Mouse (Mus musculus) liver, embryonic 12.5 days (tissue): ENCODE measurements around the gene Tprkb. TPM values are rescaled to one million over a fixed set of nuclear protein-coding genes. Genes with fewer than 3 reads are reported as not detected.
"Not testable (repeated sequence)": the region's sequence is repeated elsewhere in the genome, so short reads cannot be mapped to it uniquely, and the experiment has no call there.

ENCODE experiments used
- ATAC-seq: fragments of 200-750 bp; cut with Nextera tagmentation; 2 replicates; pipeline ENCODE4 v1.8.0; 2017; ENCODE audit warnings: moderate number of reproducible peaks, mild to moderate bottlenecking, moderate library complexity
- H3K27ac ChIP-seq: fragments of 300-500 bp; sonication (generic); 2 replicates; pipeline ENCODE4 v1.5.1; 2016; ENCODE audit warnings: mild to moderate bottlenecking
- H3K27me3 ChIP-seq: fragments of 300-500 bp; sonication (generic); replicated peaks from 2 replicates; pipeline ENCODE4 v1.6.1; 2016; ENCODE audit warnings: mild to moderate bottlenecking, moderate library complexity
- H3K36me3 ChIP-seq: fragments of 300-500 bp; sonication (generic); 2 replicates; pipeline ENCODE4 v1.6.1; 2016; ENCODE audit warnings: mild to moderate bottlenecking, moderate library complexity
- H3K4me1 ChIP-seq: fragments of 300-500 bp; sonication (generic); 2 replicates; pipeline ENCODE4 v1.6.1; 2016
- H3K4me2 ChIP-seq: fragments of 300-500 bp; sonication (generic); 2 replicates; pipeline ENCODE4 v1.6.1; 2016; ENCODE audit warnings: mild to moderate bottlenecking, moderate library complexity
- H3K4me3 ChIP-seq: fragments of 300-500 bp; sonication (generic); 2 replicates; pipeline ENCODE4 v1.5.1; 2016; ENCODE audit warnings: mild to moderate bottlenecking, moderate library complexity
- H3K9ac ChIP-seq: fragments of 300-500 bp; sonication (generic); 2 replicates; pipeline ENCODE4 v1.6.1; 2016; ENCODE audit warnings: mild to moderate bottlenecking, moderate library complexity
- H3K9me3 ChIP-seq: fragments of 300-500 bp; sonication (generic); replicated peaks from 2 replicates; pipeline ENCODE4 v1.6.1; 2016; ENCODE audit warnings: mild to moderate bottlenecking, moderate library complexity
- WGBS: fragments of 180-500 bp; shearing (Covaris S2); methylation state at CpG from one replicate; pipeline ENCODE4 v1.1.7; 2016; ENCODE audit not compliant: insufficient replicate concordance; 5-methylcytosine and 5-hydroxymethylcytosine counted together
- polyA plus RNA-seq: library from polyadenylated mRNA; unstranded; fragments of >200 nt; fragmentation: Nextera tagmentation; extraction: Ambion mirVana; gene quantifications from 2 replicates; pipeline ENCODE4 v1.2.1, GENCODE M21; 2016

Gene Tprkb
- polyA plus RNA-seq, 1 experiment from 2014 or later = 29.6 TPM

DNA sequence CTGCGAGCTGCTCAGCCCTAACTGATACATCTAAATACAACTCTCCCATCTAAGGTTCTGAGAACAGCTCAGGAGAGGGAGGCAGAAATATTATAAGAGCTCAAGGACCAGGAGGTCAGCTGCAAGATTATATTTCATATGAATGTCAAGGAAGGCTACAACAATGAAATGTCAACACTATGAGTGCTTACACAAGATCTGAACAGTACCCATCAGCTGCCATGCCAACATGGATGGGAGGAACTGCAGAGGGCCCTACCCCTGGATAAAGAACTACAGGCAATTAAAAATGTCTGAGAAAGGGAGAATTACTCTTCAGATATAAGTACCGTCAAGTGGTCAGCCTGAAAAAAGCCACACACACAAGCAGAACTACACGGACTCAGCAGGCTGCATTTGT, 45.9 kb downstream of the Tprkb start:
- no peaks in the 10 kb centered on the region for H3K9me3 ChIP-seq
- no peaks in the 10 kb centered on the region for H3K27me3 ChIP-seq
- H3K4me1 ChIP-seq = peaks cover 20% of the 10 kb centered on the region
- 86% methylated on average over 3 of the region's 3 CpGs for WGBS
- ATAC-seq = no peak
- H3K27ac ChIP-seq = no peak overlapping the region; the same call in 1 of the 2 replicates
- no peak overlapping the region for H3K9ac ChIP-seq
- H3K4me3 ChIP-seq = no peak overlapping the region
- H3K36me3 ChIP-seq = peaks cover 67% of the 10 kb centered on the region
- no peak overlapping the region for H3K4me2 ChIP-seq

DNA sequence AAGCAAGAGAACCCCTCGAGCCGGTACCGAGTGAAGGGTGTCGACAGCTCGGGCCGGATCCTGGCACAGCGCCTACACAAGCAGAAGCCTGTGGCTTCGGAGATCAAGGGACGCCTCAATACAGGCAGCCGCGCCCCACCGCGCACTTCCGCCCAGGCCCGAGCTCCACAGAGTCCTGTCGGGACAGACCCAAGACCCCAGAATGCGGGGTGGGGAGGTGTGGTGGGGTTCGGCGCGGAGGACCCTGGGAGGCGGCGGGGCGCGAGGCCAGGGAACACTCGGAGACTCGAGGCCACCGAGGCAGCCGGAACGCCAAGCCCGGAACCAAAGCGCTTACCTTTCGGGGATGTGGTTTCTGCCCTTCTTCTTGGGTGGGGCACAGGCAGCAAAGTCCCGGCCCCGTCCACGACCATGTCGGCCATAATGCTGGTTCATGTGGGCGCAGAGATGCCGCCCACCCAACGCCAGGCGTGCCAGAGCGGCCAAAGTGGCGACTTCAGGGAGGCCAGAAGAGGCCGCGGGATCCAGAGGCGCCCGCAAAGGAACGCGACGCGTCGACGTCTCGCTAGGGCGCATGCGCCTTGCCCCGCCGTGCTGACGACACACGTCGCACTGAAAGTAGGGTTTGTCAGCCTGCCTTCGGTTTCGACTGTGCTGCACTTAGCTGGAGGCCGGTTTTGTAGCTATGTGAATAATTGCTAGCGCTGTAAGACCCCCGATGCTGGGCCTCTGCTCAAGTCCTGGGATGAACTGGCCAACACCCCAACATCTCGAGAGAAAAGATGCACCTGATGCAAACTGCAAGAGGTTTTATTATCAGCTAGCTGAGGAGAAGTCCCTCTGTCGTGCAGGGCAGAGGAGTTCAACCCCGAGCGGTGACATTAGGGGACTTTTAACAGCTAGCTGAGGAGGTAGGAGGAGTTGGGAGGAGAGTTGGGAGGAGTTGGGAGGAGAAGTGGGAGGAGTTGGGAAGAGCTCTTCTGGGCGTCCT, 49.7 kb downstream of the Tprkb start, which contains the start of gene Dusp11:
TSS of gene Dusp11 (minus strand) at position 567 of the 991 bp plus-strand sequence.
- Histone ChIP-seq H3K4me1 (peaks cover 22% of the 10 kb centered on the region), H3K9me3 (no peaks in the 10 kb centered on the region), H3K9ac (peak within 1 kb of the TSS; percentile 84), H3K27me3 (no peaks in the 10 kb centered on the region), H3K4me3 (peak within 1 kb of the TSS; percentile 75), H3K27ac (peak within 1 kb of the TSS; percentile 100), H3K4me2 (peak within 1 kb of the TSS; percentile 84), H3K36me3 (peaks cover 30% of the 10 kb centered on the region)
- ATAC-seq = peak; percentile 94
- under 1% methylated on average over 68 of the region's 70 CpGs for WGBS

DNA sequence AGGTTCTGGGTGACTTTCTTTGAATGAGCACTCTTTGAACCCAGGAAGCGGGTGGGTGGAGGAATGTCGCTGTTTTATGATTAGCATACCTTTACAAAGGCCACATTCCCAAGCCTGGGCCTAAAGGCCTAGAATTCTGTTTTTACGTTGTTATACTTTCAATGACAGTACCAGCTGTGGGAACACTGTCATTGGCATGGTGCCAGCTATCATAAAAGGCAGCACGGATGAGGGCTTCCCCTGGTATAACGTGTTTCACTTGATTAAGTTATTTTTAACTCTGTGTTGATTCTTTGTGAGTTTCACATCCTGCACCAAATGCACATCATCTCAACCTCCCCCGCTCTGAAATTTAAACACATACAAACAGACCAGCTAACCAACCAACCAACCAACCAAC, 54.4 kb downstream of the Tprkb start:
- not testable (repeated sequence) for H3K9ac ChIP-seq, H3K9me3 ChIP-seq, H3K4me2 ChIP-seq, H3K4me3 ChIP-seq, ATAC-seq, H3K27ac ChIP-seq, H3K36me3 ChIP-seq, H3K27me3 ChIP-seq
- 66% methylated on average over 6 of the region's 6 CpGs for WGBS
- peaks cover 16% of the 10 kb centered on the region for H3K4me1 ChIP-seq

DNA sequence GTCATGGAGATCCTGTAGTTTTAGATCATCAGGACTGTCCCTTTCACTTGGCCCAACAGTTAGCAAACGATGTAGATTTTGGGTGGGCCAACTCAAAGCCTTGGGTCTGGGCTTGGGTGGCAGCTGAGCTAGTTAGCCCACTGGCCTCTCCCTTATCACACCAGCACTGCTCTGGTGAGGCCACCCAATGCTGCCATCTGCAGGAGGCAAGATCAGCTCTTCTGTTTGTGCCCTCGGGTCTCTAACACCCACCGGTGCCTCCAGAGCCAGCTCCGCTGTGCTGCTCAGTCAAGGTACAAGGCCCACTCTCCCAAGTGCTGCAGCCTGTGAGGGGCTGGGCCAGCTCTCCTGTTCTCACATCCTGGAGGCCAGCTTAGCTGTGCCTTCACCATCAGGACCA, 55.0 kb downstream of the Tprkb start:
- Histone ChIP-seq H3K4me2 (no peak overlapping the region), H3K36me3 (no peaks in the 10 kb centered on the region), H3K27ac (no peak overlapping the region), H3K4me1 (peaks cover 16% of the 10 kb centered on the region), H3K4me3 (no peak overlapping the region), H3K9me3 (no peaks in the 10 kb centered on the region), H3K27me3 (no peaks in the 10 kb centered on the region), H3K9ac (no peak overlapping the region)
- ATAC-seq = peak; percentile 21; the same call in 1 of the 2 replicates
- WGBS = 56% methylated on average over 4 of the region's 4 CpGs

DNA sequence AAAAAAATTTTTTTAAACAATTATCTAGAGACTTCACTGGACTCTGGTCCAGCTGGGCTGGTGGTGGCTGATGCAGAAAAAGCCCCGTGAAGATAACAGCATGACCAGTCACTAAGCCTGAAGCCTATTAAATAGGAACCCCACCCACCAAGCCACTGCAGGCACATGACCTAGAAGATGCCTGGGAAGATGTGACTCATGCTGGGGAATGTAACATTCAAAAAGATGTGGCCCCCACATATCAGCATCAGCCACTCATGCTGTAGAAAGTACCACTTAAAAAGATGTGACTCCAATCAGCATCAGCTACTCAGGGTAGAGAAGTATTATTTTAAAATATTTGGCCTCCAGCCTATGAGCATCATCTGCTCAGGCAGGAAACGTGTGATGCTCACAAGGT, 58.2 kb downstream of the Tprkb start:
- 45% methylated on average over 2 of the region's 2 CpGs for WGBS
- no peak overlapping the region for H3K4me2 ChIP-seq
- H3K9me3 ChIP-seq = no peaks in the 10 kb centered on the region
- H3K27me3 ChIP-seq = no peaks in the 10 kb centered on the region
- no peak overlapping the region for H3K27ac ChIP-seq
- no peak overlapping the region for H3K4me3 ChIP-seq
- H3K4me1 ChIP-seq = peaks cover 14% of the 10 kb centered on the region
- no peak overlapping the region for H3K9ac ChIP-seq
- H3K36me3 ChIP-seq = no peaks in the 10 kb centered on the region
- ATAC-seq = no peak

DNA sequence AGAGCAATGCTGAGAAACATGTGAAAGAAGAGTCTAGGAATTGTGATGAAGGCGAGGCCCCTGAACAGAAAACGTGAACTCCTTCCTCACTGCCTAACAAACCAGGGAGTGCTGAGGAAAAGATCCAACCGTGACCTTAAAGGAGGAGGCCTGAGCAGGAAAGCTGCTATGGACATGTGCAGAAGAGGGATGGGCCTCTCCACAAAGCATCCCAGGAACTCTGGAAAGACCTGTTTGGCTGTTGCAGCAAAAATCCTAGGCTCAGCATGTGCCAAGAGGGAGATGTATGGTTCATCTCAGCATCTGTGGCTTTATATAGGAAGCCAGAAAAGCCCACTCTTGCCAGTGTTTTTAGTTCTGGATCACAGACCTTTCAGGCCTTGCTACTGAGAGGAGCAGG, 61.0 kb downstream of the Tprkb start:
- Histone ChIP-seq H3K9ac (no peak overlapping the region), H3K36me3 (no peaks in the 10 kb centered on the region), H3K27me3 (no peaks in the 10 kb centered on the region), H3K4me3 (no peak overlapping the region), H3K27ac (no peak overlapping the region), H3K9me3 (0 out of 2 replicates have a peak, but pooled peaks cover 3% of the 10 kb centered on the region), H3K4me1 (peaks cover 13% of the 10 kb centered on the region), H3K4me2 (no peak overlapping the region)
- 79% methylated on average over 3 of the region's 3 CpGs for WGBS
- ATAC-seq = no peak

DNA sequence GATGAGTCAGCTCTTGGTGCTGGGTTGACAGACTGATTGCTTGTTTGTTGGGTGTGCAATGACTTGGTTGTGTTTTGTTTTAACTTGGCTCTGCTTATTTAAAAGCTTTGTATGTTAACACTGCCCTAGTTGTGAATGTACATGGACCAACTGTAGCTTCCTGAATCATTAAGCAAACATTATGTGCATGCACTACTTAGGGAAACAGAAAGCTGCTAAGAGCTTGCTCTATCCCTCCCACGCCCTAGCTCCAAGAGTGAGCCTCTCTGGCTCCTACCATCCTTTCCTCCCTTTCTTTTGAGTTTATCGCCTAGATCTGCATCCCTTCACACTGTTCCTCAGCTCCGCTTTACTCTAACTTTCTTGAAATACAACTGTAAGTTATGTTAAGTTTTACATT, 61.7 kb downstream of the Tprkb start:
- H3K27ac ChIP-seq = no peak overlapping the region
- no peak for ATAC-seq
- peaks cover 13% of the 10 kb centered on the region for H3K4me1 ChIP-seq
- no peaks in the 10 kb centered on the region for H3K27me3 ChIP-seq
- WGBS = 71% methylated on average over 3 of the region's 3 CpGs
- H3K9ac ChIP-seq = no peak overlapping the region
- H3K9me3 ChIP-seq = 0 out of 2 replicates have a peak, but pooled peaks cover 3% of the 10 kb centered on the region
- H3K36me3 ChIP-seq = no peaks in the 10 kb centered on the region
- H3K4me2 ChIP-seq = no peak overlapping the region
- no peak overlapping the region for H3K4me3 ChIP-seq

DNA sequence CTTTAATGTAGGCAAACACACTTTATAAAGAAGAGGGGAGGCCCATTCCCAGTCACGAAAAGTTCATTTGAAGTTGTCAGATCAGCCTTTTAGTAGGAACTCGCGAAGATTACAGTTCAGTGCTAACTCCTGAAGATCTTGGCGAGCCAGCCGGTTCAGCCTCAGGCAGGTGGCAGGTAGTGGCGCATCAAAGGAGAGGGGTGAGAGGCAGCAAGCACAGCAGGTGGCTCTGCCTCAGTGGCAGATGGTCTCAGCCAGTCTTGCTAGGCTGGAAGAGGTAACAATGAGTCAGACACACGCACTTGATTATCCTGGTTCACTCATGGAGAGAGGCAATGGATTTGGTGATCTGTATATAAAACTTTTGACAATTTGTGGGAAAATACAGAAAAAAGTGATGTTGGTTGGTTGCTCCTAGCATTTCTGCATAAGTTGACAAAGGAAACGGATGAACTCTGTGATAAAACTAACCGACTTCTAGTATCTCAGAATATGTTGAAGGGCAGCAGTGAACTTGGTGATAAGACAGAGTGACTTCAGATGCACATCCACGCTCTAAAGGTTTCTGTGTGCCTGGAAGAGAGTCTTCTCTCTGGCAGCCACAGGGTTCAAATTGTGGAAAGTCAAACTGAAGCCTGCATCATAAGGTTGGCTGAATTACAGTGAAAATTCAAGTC, 63.4 kb downstream of the Tprkb start:
- Histone ChIP-seq H3K4me3 (no peak overlapping the region), H3K27me3 (no peaks in the 10 kb centered on the region), H3K36me3 (no peaks in the 10 kb centered on the region), H3K9me3 (peaks cover 3% of the 10 kb centered on the region; the same call in 1 of the 2 replicates), H3K4me1 (peaks cover 13% of the 10 kb centered on the region), H3K9ac (peak overlapping the region; percentile 28; the same call in 1 of the 2 replicates), H3K27ac (peak overlapping the region; percentile 48; the same call in 1 of the 2 replicates), H3K4me2 (no peak overlapping the region)
- WGBS = 29% methylated on average over 10 of the region's 10 CpGs
- 0 out of 2 replicates have a peak, but pooled peaks have one; percentile 52 for ATAC-seq

DNA sequence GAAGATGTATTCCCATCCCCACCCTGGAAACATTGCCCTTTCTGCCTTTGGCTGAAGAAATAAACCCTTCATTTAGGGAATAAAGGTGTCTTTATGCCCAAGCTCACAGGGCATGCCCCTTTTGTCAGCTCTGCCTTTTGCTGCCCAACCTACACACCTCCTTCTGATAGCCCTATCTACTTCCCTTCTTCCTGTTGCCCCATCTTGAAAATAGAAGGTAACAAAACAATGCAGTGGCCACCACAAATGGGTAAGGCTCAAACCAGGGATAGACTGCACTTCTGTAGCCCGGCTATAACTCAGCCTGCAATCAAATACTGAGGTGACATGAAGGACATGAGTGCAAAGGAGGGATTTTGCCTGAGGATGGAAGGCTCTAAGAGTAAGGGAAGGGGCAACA, 64.1 kb downstream of the Tprkb start:
- 64% methylated on average over 1 of the region's 1 CpGs for WGBS
- no peak for ATAC-seq
- Histone ChIP-seq H3K36me3 (no peaks in the 10 kb centered on the region), H3K27ac (no peak overlapping the region), H3K4me3 (no peak overlapping the region), H3K9ac (no peak overlapping the region), H3K4me2 (no peak overlapping the region), H3K4me1 (peaks cover 13% of the 10 kb centered on the region), H3K9me3 (peaks cover 3% of the 10 kb centered on the region; the same call in 1 of the 2 replicates), H3K27me3 (no peaks in the 10 kb centered on the region)

DNA sequence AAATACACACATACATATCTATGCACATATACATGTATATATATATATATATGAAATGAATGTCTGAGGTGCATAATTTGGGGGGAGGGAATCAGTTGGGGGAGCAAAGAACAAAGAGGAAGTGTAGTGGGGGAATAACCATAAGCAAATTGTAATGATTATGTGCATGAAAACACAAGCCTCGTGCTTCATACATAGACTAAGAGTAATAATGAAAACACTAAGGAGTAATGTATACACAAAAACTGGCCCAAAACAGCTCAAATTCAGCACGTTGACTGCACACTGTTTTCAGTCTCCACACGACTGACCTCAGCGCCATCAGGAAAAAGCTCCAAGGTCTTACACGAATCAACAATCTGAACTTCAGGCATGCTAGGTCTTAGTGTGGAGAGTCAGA, 64.6 kb downstream of the Tprkb start:
- Histone ChIP-seq H3K27ac (no peak overlapping the region), H3K4me3 (no peak overlapping the region), H3K36me3 (no peaks in the 10 kb centered on the region), H3K4me1 (peaks cover 13% of the 10 kb centered on the region), H3K9ac (no peak overlapping the region), H3K27me3 (no peaks in the 10 kb centered on the region), H3K4me2 (no peak overlapping the region), H3K9me3 (peaks cover 3% of the 10 kb centered on the region; the same call in 1 of the 2 replicates)
- ATAC-seq = no peak
- 76% methylated on average over 5 of the region's 5 CpGs for WGBS

DNA sequence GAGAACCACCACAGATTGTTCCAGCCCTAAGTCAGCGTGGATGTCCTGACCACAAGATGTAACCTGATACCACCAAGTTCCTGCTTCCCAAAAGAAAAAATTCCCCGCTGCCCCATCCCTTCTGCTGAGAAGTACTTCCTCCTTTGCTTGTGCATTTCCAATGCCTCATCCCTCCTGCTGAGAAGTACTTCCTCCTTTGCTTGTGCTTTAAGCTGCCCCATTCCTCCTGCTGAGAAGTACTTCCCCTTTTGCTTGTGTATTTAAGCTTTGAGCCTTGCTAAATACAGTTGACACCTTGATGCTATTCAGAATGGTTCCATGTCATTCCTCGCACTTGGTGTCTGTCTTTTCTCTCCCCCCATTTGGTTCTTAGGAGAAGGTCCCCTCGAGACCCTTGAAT, 67.1 kb downstream of the Tprkb start:
- H3K4me3 ChIP-seq, H3K4me2 ChIP-seq, H3K36me3 ChIP-seq, H3K27ac ChIP-seq, H3K9ac ChIP-seq, H3K27me3 ChIP-seq, H3K9me3 ChIP-seq, ATAC-seq: not testable (repeated sequence)
- WGBS = 63% methylated on average over 4 of the region's 4 CpGs
- peaks cover 13% of the 10 kb centered on the region for H3K4me1 ChIP-seq
